Mouse (Mus musculus) regulatory T cell (primary cell): ENCODE measurements around the gene Ap1g2.

Source experiments
- in situ Hi-C: fragments of 300-600 bp; cut with MboI, MseI; formaldehyde crosslinking; loops from one replicate; pipeline ENCODE4 v1.15.1; 2025; ENCODE audit warnings: high pct_unique_total_duplicates

Ap1g2 gene

GRCm38 (mm10) chr14:55089199-55089947 lies 17.0 kb downstream of the Ap1g2 start:
- in situ Hi-C loops: no loop called here

GRCm38 (mm10) chr14:55086009-55086514 lies 20.3 kb downstream of the Ap1g2 start:
- in situ Hi-C loops: no loop called here

- in situ Hi-C loops: no loop called here
These were observed 20.9 kb downstream of the Ap1g2 start for GRCm38 (mm10) chr14:55085324-55086008.

GRCm38 (mm10) chr14:55083481-55083880 lies 22.9 kb downstream of the Ap1g2 start:
- in situ Hi-C loops: no loop called here

- in situ Hi-C loops: no loop called here
These were observed 25.3 kb downstream of the Ap1g2 start for GRCm38 (mm10) chr14:55081105-55081504.

GRCm38 (mm10) chr14:55079214-55079970 lies 27.0 kb downstream of the Ap1g2 start:
- in situ Hi-C loops: loop anchor here (5.0 kb wide), 1 partner anchor 52 kb away; no protein-coding TSS in a partner anchor

- in situ Hi-C loops: loop anchor here (5.0 kb wide), 1 partner anchor 51 kb away; no protein-coding TSS in a partner anchor
These were observed 27.9 kb downstream of the Ap1g2 start for GRCm38 (mm10) chr14:55078366-55078989.

GRCm38 (mm10) chr14:55077481-55078365 lies 28.7 kb downstream of the Ap1g2 start:
- in situ Hi-C loops: loop anchor here (5.0 kb wide), 1 partner anchor 50 kb away; no protein-coding TSS in a partner anchor

- in situ Hi-C loops: loop anchor here (5.0 kb wide), 1 partner anchor 50 kb away; no protein-coding TSS in a partner anchor
These were observed 29.4 kb downstream of the Ap1g2 start for GRCm38 (mm10) chr14:55076956-55077355.

- in situ Hi-C loops: loop anchor here (5.0 kb wide), 1 partner anchor 49 kb away; no protein-coding TSS in a partner anchor
These were observed 30.2 kb downstream of the Ap1g2 start for GRCm38 (mm10) chr14:55076224-55076623.

- in situ Hi-C loops: no loop called here
These were observed 32.0 kb downstream of the Ap1g2 start for GRCm38 (mm10) chr14:55074416-55074815.

- in situ Hi-C loops: no loop called here
These were observed 34.6 kb downstream of the Ap1g2 start for GRCm38 (mm10) chr14:55071756-55072155.

- in situ Hi-C loops: no loop called here
These were observed 40.4 kb downstream of the Ap1g2 start for GRCm38 (mm10) chr14:55066042-55066441.

- in situ Hi-C loops: no loop called here
These were observed 41.0 kb downstream of the Ap1g2 start for GRCm38 (mm10) chr14:55065391-55065790.

- in situ Hi-C loops: no loop called here
These were observed 41.7 kb downstream of the Ap1g2 start for GRCm38 (mm10) chr14:55064481-55065370.

- in situ Hi-C loops: no loop called here
These were observed 42.6 kb downstream of the Ap1g2 start for GRCm38 (mm10) chr14:55063581-55064381.

- in situ Hi-C loops: no loop called here
These were observed 43.3 kb downstream of the Ap1g2 start for GRCm38 (mm10) chr14:55063117-55063516.

- in situ Hi-C loops: no loop called here
These were observed 43.8 kb downstream of the Ap1g2 start for GRCm38 (mm10) chr14:55062626-55063025.
